Mouse (Mus musculus) kidney, embryonic 16.5 days (tissue): ENCODE results near the gene Gsta3. TPM values are rescaled to one million over a fixed set of nuclear protein-coding genes. Genes with fewer than 3 reads are reported as not detected.
A peak's percentile ranks its signal among the peaks of the same experiment; 100 is the strongest.

Experiments
- ATAC-seq: fragments of 200-750 bp; cut with Nextera tagmentation; 2 replicates; pipeline ENCODE4 v1.8.0; 2017; ENCODE audit warnings: moderate TSS enrichment; ENCODE audit not compliant: low FRiP score, low TSS enrichment
- H3K27ac ChIP-seq: fragments of 300-500 bp; sonication (generic); 2 replicates; pipeline ENCODE4 v1.5.1; 2014; ENCODE audit warnings: low read length
- H3K27me3 ChIP-seq: fragments of 300-500 bp; sonication (generic); 2 replicates; pipeline ENCODE4 v1.6.1; 2014; ENCODE audit warnings: low read length, control low read depth, mixed read lengths; ENCODE audit not compliant: insufficient read depth
- H3K36me3 ChIP-seq: fragments of 300-500 bp; sonication (generic); 2 replicates; pipeline ENCODE4 v1.6.1; 2014; ENCODE audit warnings: low read length, control low read depth, mixed read lengths; ENCODE audit not compliant: insufficient read depth
- H3K4me1 ChIP-seq: fragments of 300-500 bp; sonication (generic); 2 replicates; pipeline ENCODE4 v1.6.1; 2014; ENCODE audit warnings: low read length, control low read depth, mixed read lengths; ENCODE audit not compliant: insufficient read depth
- H3K4me2 ChIP-seq: fragments of 300-500 bp; sonication (generic); replicated peaks from 2 replicates; pipeline ENCODE4 v1.6.1; 2014; ENCODE audit warnings: low read depth, low read length
- H3K4me3 ChIP-seq: fragments of 300-500 bp; sonication (generic); 2 replicates; pipeline ENCODE4 v1.5.1; 2014; ENCODE audit warnings: mild to moderate bottlenecking, low read length
- H3K9ac ChIP-seq: fragments of 300-500 bp; sonication (generic); replicated peaks from 2 replicates; pipeline ENCODE4 v1.6.1; 2014; ENCODE audit warnings: low read length
- H3K9me3 ChIP-seq: fragments of 300-500 bp; sonication (generic); 2 replicates; pipeline ENCODE4 v1.6.1; 2016; ENCODE audit warnings: low read length, control low read depth
- WGBS: fragments of 180-500 bp; shearing (Covaris S2); extraction: QIAGEN DNeasy Blood & Tissue Kit; methylation state at CpG from one replicate; pipeline ENCODE4 v1.1.7; 2014; 5-methylcytosine and 5-hydroxymethylcytosine counted together
- polyA plus RNA-seq: library from polyadenylated mRNA; unstranded; fragments of >200 nt; fragmentation: Nextera tagmentation; extraction: Ambion mirVana; gene quantifications from 2 replicates; pipeline ENCODE4 v1.2.1, GENCODE M21; 2015

Gene Gsta3
- polyA plus RNA-seq, 1 experiment from 2014 or later = 14.4 TPM

GRCm38 (mm10) chr1:21231744-21232464 lies 8.5 kb upstream of the Gsta3 start:
- peak; percentile 30; the same call in 1 of the 2 replicates for ATAC-seq
- 57% methylated on average over 5 of the region's 5 CpGs for WGBS
- no peaks in the 10 kb centered on the region for H3K9me3 ChIP-seq
- no peak overlapping the region for H3K27ac ChIP-seq
- no peaks in the 10 kb centered on the region for H3K27me3 ChIP-seq
- no peaks in the 10 kb centered on the region for H3K36me3 ChIP-seq
- H3K9ac ChIP-seq = no peak overlapping the region
- no peak overlapping the region for H3K4me2 ChIP-seq
- no peak overlapping the region for H3K4me3 ChIP-seq
- H3K4me1 ChIP-seq = 0 out of 2 replicates have a peak, but pooled peaks cover 5% of the 10 kb centered on the region

GRCm38 (mm10) chr1:21232516-21232915 lies 7.9 kb upstream of the Gsta3 start:
- no peak overlapping the region for H3K4me2 ChIP-seq

GRCm38 (mm10) chr1:21235359-21235758 lies 5.0 kb upstream of the Gsta3 start:
- H3K27ac ChIP-seq = no peak overlapping the region
- no peaks in the 10 kb centered on the region for H3K9me3 ChIP-seq
- WGBS = 88% methylated on average over 6 of the region's 6 CpGs
- H3K4me1 ChIP-seq = peaks cover 12% of the 10 kb centered on the region
- H3K27me3 ChIP-seq = no peaks in the 10 kb centered on the region
- no peak for ATAC-seq
- H3K4me3 ChIP-seq = no peak overlapping the region
- H3K9ac ChIP-seq = no peak overlapping the region
- no peaks in the 10 kb centered on the region for H3K36me3 ChIP-seq
- no peak overlapping the region for H3K4me2 ChIP-seq

More at GRCm38 (mm10) chr1:21232516-21232915, 7.9 kb upstream of the Gsta3 start:
- Histone ChIP-seq H3K36me3 (no peaks in the 10 kb centered on the region), H3K4me3 (no peak overlapping the region), H3K9me3 (no peaks in the 10 kb centered on the region), H3K4me1 (0 out of 2 replicates have a peak, but pooled peaks cover 5% of the 10 kb centered on the region), H3K27me3 (no peaks in the 10 kb centered on the region), H3K9ac (no peak overlapping the region), H3K27ac (no peak overlapping the region)
- ATAC-seq = no peak
- WGBS = 70% methylated on average over 1 of the region's 1 CpGs

GRCm38 (mm10) chr1:21241096-21241495 lies 707 bp downstream of the Gsta3 start:
- no peak overlapping the region for H3K9ac ChIP-seq
- H3K9me3 ChIP-seq = no peaks in the 10 kb centered on the region
- H3K27ac ChIP-seq = no peak overlapping the region
- ATAC-seq = no peak
- peaks cover 7% of the 10 kb centered on the region for H3K4me1 ChIP-seq
- 78% methylated on average over 1 of the region's 1 CpGs for WGBS
- no peaks in the 10 kb centered on the region for H3K36me3 ChIP-seq
- H3K4me3 ChIP-seq = no peak overlapping the region
- H3K27me3 ChIP-seq = no peaks in the 10 kb centered on the region
- H3K4me2 ChIP-seq = peak overlapping the region; percentile 5; the same call in 1 of the 2 replicates

- Histone ChIP-seq H3K36me3 (no peaks in the 10 kb centered on the region), H3K27me3 (no peaks in the 10 kb centered on the region), H3K4me1 (peaks cover 7% of the 10 kb centered on the region), H3K9me3 (no peaks in the 10 kb centered on the region), H3K9ac (no peak overlapping the region), H3K4me2 (no peak overlapping the region), H3K4me3 (no peak overlapping the region), H3K27ac (no peak overlapping the region)
- no peak for ATAC-seq
- WGBS = 66% methylated on average over 4 of the region's 4 CpGs
Measured at GRCm38 (mm10) chr1:21244290-21244960, 4.0 kb downstream of the Gsta3 start.

- no peaks in the 10 kb centered on the region for H3K27me3 ChIP-seq
- ATAC-seq = no peak
- no peak overlapping the region for H3K4me3 ChIP-seq
- H3K9ac ChIP-seq = no peak overlapping the region
- no peaks in the 10 kb centered on the region for H3K9me3 ChIP-seq
- WGBS = 85% methylated on average over 3 of the region's 3 CpGs
- no peak overlapping the region for H3K27ac ChIP-seq
- H3K4me1 ChIP-seq = no peaks in the 10 kb centered on the region
- no peaks in the 10 kb centered on the region for H3K36me3 ChIP-seq
- no peak overlapping the region for H3K4me2 ChIP-seq
Measured at GRCm38 (mm10) chr1:21246136-21246535, 5.7 kb downstream of the Gsta3 start.

- Histone ChIP-seq H3K9ac (no peak overlapping the region), H3K27me3 (no peaks in the 10 kb centered on the region), H3K27ac (no peak overlapping the region), H3K4me3 (no peak overlapping the region), H3K4me1 (no peaks in the 10 kb centered on the region), H3K36me3 (no peaks in the 10 kb centered on the region), H3K9me3 (no peaks in the 10 kb centered on the region), H3K4me2 (no peak overlapping the region)
- no peak for ATAC-seq
Measured at GRCm38 (mm10) chr1:21247896-21248295, 7.5 kb downstream of the Gsta3 start.

GRCm38 (mm10) chr1:21248560-21249390 lies 8.4 kb downstream of the Gsta3 start:
- no peak for ATAC-seq
- Histone ChIP-seq H3K9me3 (no peaks in the 10 kb centered on the region), H3K27ac (no peak overlapping the region), H3K4me3 (no peak overlapping the region), H3K4me2 (no peak overlapping the region), H3K36me3 (no peaks in the 10 kb centered on the region), H3K27me3 (no peaks in the 10 kb centered on the region), H3K4me1 (no peaks in the 10 kb centered on the region), H3K9ac (no peak overlapping the region)
- WGBS = 86% methylated on average over 9 of the region's 9 CpGs

GRCm38 (mm10) chr1:21251661-21252060 lies 11.3 kb downstream of the Gsta3 start:
- Histone ChIP-seq H3K4me3 (no peak overlapping the region), H3K9me3 (no peaks in the 10 kb centered on the region), H3K36me3 (no peaks in the 10 kb centered on the region), H3K9ac (no peak overlapping the region), H3K27me3 (no peaks in the 10 kb centered on the region), H3K27ac (no peak overlapping the region), H3K4me1 (no peaks in the 10 kb centered on the region), H3K4me2 (no peak overlapping the region)
- no peak for ATAC-seq
- WGBS = 51% methylated on average over 6 of the region's 6 CpGs
